Mouse (Mus musculus): ENCODE measurements around the gene Nthl1.
A peak's percentile ranks its signal among the peaks of the same experiment; 100 is the strongest.

The Nthl1 gene

DNA sequence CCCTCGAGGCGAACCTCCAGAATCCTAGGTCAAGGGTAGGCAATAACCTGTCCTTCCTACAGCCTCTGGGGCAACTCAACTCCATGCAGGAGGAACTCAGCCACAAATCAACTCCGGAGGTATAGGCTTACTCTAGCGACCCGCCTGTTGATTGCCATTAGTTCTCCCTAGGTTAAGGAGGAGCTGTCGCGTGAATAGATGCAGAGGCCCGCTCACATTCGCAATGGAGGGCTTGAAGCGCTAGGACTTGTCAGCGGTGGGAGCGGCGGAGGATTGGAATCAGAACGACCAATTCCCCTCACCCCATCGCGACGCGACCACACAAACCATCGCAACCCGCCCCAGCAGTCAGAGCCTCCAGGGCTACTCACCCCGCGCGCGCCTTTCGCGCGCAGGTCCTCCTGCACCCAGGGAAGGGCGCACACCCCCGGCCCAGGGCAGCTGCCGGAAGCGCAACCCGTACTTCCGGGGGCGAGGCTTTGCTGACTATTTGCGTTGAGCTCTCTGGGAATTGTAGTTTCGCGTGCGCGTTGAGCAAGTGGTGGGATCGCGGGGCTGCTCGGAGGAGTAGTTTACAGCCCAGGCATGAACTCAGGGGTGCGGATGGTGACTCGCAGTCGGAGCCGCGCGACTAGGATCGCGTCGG lies at the start of gene Nthl1, which contains the start of gene Tsc2:
Nthl1 (plus strand) TSS at position 514 of the 646 bp plus-strand sequence.
Tsc2 (minus strand) TSS at position 464 of the 646 bp plus-strand sequence.
- peak; percentile 92 for DNase-seq (ENCODE audit: low read depth, low spot score)

DNA sequence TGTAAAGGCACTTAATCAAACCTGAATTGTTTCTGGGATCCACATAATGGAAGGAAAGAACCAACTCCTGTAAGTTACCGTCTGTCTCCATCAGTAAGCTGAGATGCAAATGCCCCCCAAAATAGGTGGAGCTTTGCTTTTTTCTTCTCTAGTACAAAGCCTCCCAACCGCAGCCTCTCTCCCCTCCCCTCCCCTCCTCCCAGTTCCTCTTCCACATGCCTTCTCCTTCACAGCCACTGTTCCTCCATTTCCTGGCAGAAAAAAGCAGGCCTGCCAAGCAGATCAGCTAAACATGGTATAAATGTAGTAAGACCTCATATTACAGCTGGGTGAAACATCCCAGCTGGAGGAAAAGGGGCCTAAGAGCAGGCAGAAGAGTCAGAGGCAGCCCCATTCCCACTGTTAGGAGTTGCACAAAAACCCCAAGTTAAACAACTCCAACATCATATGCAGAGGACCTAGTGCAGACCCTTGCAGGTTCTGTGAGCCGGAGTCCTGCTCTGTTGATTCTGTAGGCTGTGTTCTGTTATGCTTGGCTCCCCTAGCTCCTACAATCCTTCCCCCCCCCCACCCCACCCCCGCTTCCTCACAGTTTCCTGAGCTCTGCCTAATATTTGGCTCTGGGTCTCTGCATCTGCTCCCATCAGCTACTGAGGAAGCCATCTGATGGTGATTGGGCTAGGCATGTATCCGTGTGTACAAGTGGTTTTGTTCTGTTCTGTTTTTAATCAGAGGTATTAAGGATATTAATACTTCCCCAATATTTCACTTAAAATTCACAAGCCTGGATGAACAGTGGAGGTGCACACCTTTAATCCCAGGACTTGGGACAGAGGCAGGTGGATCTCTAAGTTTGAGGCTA lies 48.6 kb upstream of the Nthl1 start:
- DNase-seq (ENCODE audit: low read depth, low spot score), result peak; percentile 55

DNA sequence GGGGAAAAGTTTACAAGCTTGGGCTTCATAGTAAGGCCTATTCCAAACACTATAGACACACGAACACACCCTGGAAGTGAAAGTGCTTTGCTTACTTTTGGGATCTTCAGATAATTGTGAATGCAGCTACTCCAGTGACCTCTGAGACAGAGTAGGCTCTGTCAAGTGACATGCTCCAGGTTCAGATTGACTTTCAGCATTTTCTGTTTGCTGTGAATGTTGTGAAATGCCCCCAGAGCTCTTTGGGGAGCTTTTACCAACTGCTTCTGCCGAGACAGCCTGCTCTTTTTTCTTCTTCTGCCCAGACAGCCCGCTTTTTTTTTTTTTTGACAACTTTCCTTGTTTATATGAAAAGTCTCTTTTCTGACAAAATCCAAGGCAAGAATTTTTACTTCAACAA lies 48.0 kb upstream of the Nthl1 start:
- DNase-seq (ENCODE audit: low read depth, low spot score), result no peak

GRCm38 (mm10) chr17:24586532-24586931 lies 45.9 kb upstream of the Nthl1 start:
- DNase-seq (ENCODE audit: low read depth, low spot score), result no peak

GRCm38 (mm10) chr17:24590943-24591342 lies 41.5 kb upstream of the Nthl1 start:
- no peak for DNase-seq (ENCODE audit: low read depth, low spot score)

DNA sequence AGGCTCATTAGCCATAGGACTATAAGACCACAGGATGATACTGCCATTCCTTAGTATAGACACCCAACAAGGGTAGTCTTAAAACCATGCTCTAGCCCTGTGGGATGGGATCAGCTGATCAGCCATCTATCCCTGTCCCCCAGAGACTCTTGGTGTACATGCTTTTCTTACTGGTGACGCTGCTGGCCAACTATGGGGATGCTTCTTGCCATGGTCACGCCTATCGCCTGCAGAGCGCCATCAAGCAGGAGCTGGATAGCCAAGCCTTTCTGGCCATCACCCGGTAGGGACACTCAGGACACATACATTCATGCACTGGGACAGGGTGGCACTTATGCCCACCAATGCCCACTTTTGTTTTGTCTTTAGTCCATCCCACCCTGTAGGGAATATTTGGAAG lies 40.8 kb upstream of the Nthl1 start:
- no peak for DNase-seq (ENCODE audit: low read depth, low spot score)

- DNase-seq (ENCODE audit: low read depth, low spot score), result no peak
These were observed 39.2 kb upstream of the Nthl1 start for GRCm38 (mm10) chr17:24593248-24593647.

- no peak for DNase-seq (ENCODE audit: low read depth, low spot score)
These were observed 38.2 kb upstream of the Nthl1 start for GRCm38 (mm10) chr17:24593992-24594890.

DNA sequence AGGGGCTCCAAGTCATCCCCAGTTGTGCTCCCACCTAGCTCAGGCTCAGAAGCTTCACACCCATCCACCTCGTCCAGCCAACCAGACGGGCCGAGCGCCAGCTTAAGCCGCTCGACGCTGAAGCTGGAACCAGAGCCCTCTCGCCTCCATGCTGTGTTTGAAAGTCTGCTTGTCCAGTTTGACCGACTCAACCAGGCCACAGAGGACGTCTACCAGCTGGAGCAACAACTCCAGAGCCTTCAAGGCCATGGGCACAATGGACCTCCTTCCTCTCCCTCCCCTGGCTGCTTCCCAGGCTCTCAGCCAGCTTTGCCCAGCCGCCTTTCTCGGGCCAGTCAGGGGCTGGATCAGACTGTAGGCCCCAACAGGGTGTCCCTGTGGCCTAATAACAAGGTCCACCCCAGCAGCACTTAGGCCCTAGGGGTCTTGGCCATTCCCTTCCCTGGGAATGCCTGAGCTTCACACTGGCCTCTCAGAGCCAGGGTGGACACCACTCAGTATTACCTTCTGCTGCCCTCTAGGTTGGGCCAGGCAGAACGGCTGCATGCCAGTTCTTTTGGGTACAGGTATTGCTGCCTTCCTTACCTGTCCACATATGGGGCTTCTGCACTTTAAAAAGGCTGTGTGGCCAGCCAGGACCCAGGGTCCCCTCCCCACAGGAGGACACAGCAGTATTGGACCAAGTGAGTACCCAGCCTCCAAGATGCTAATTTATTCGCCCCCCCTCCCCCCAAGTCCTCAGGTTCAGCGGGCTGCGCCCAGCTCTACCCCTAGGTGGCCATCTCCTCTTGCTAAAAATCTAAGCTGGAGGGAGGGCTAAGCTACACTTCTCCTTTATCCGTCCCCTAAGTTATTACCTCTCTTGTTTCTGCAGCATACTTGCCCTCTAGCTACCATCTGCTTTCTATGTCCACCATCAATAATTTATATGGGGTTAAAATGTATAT lies 37.1 kb upstream of the Nthl1 start:
- no peak for DNase-seq (ENCODE audit: low read depth, low spot score)

GRCm38 (mm10) chr17:24596073-24596466 lies 36.4 kb upstream of the Nthl1 start:
- DNase-seq (ENCODE audit: low read depth, low spot score), result no peak

GRCm38 (mm10) chr17:24596471-24597183 lies 35.9 kb upstream of the Nthl1 start:
- DNase-seq (ENCODE audit: low read depth, low spot score), result no peak

DNA sequence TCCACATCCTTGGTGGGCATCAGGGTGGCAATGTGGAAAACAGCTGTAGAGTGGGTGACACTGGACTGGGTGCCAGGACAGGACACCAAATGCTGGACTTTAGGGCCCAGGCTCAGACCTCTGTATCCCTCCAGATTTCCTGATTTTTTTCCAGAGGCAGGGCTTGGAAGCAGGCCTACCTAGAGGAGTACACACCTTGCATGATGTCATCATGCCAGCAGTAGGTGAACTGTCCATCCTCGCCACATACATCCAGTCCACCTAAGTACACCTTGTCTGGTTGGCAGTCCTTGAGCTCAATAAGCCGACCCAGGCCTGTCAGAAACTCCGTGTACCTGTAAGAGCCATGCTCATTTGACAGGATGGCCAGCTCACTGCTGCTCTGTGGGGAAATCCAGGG lies 34.5 kb upstream of the Nthl1 start:
- DNase-seq (ENCODE audit: low read depth, low spot score), result no peak

DNA sequence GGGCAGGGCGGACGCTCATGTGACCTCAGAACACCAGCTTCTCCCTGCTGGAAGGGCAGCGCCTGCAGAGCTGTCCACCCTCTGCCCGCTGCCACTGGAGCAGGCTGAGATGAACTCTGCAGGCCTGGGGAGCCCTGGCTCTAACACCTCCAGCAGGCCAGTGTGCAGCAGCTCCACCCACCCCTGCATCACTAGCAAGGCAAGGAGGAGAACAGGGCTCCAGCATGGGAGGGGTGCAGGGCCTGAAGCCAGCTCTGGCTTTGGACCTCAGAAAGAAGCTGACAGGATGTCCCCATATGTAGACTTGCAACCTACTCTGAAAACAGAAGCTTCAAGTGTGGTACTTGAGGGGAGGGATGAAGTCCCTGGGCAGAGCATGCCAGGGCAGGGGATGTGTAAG lies 32.0 kb upstream of the Nthl1 start:
- no peak for DNase-seq (ENCODE audit: low read depth, low spot score)

DNA sequence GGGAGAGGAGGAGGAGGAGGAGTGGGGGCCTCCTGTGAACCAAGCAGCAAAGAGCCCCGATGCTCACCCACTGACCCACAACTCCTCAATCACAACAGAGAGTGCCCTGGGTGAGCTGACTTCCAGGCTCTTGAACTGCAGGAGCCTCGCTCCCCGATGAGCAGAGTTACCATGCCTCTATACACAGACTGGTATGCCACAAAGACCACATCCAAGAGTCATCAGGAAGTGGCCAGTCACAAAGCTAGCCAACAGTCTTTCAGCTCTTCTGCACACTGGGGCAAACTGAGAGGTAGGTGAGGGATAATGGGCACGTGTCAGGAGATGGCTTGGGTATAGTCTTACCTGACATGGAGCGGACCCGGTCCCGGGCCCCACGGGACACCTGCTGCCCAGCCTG lies 28.5 kb upstream of the Nthl1 start:
- DNase-seq (ENCODE audit: low read depth, low spot score), result no peak

GRCm38 (mm10) chr17:24604557-24604956 lies 27.9 kb upstream of the Nthl1 start:
- no peak for DNase-seq (ENCODE audit: low read depth, low spot score)

DNA sequence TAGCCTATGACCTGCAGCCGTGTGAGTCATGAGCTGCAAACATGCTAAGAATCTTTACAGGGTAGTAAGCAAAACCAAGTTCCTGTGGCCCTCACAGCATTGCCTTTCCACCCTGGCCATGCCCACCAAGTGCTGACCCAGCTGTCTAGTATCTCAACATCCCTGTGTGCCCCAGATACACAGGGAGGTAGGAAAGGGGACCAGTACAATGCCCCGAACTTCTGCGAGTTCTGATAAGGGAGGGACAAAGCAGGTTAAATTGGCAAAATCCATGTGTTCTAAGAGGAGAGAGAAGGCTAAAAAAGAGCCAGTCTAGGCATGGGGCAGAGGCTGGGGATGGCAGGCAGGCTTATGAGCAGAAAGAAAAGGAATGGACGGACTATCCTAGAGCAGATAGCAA lies 24.1 kb upstream of the Nthl1 start:
- no peak for DNase-seq (ENCODE audit: low read depth, low spot score)

GRCm38 (mm10) chr17:24608874-24609273 lies 23.6 kb upstream of the Nthl1 start:
- no peak for DNase-seq (ENCODE audit: low read depth, low spot score)

DNA sequence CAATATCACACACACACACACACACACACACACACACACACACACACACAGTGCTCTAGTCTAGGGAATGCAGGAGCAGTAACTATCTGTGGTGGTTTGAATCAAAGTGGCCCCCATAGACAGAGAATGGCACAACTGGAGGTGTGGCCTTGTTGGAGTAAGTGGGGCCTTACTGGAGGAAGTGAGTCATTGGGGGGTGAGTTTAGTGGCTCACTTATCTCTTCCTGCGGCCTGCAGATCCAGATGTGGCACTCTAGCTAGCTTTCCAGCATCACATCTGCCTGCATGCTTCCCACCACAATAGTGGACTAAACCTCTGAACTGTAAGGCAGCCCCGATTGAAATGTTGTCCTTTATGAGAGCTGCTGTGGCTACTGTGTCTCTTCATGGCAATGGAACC lies 21.8 kb upstream of the Nthl1 start:
- no peak for DNase-seq (ENCODE audit: low read depth, low spot score)

DNA sequence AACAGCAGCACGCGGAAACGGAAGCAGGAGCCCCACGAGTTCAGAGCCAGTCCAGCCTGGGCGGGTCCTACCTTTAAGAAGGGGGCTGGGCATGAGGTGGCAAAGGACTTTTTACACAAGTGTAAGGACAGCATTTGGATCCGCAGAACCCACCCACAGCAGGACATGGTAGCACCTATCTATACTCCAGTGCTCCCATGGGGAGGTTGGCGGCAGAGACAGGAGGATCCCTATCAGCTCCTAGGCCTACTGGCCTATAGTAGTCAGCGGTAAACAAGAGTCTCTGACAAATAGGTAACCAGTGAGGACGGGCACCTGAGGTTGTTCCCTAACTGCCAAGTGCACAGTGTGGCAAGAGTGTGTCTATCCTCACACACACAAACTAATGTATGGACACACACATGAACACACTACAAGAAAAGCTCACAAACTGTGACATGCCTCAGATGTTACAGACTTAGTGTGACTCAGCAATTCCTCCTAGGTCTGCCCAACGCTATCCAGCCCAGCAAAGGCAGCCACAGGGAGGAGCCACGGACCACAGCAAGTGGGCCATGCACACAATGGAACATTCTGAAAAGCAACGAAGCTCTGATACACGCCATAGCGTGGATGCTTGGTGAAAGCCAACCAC lies 14.8 kb upstream of the Nthl1 start:
- DNase-seq (ENCODE audit: low read depth, low spot score), result peak; percentile 35

- DNase-seq (ENCODE audit: low read depth, low spot score), result no peak
These were observed 7.0 kb upstream of the Nthl1 start for GRCm38 (mm10) chr17:24625472-24625871.
